Mouse (Mus musculus) gastrocnemius, postnatal 4 days (tissue): ENCODE results near the gene Trarg1. TPM values are rescaled to one million over a fixed set of nuclear protein-coding genes. Genes with fewer than 3 reads are reported as not detected.

ENCODE experiments used
- DNase-seq, 2 experiments: peaks; one replicate each; pipeline ENCODE4 v3.0.0; 2021 to 2022; ENCODE audit warnings: low spot score in 2 of 2, mixed read lengths in 2 of 2
- total RNA-seq, 2 experiments: library from RNA; stranded (reverse); gene quantifications; 2 replicates each; pipeline ENCODE4 v1.2.3; 2021

Trarg1 gene
- total RNA-seq, 2 experiments from 2014 or later, result 3.3 to 8.7 TPM

GRCm38 (mm10) chr11:76672561-76673384 lies 6.8 kb upstream of the Trarg1 start:
- DNase-seq, result no peak

- no peak for DNase-seq
Observed at GRCm38 (mm10) chr11:76674199-76674598, 5.4 kb upstream of the Trarg1 start.

DNA sequence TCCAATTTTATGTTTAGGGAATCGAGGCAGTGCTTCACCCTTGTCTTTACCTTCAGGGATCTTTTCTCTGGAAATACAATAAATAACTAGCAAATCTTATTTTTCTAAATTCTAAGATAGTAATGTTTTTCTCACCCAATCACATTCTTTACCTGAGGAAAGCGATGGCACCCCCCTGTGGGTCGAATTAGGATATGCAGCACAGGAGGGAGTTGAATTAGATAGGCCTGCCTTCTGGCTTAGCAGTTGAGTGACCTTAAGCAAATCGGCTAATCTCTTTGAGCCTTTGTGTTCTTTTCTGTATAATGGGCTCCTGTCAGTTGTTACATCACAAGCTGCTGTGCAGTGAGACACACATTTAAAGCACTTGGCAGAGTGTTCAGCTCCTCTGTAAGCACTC lies 4.9 kb upstream of the Trarg1 start:
- DNase-seq, result no peak

GRCm38 (mm10) chr11:76685604-76686003 lies 6.0 kb downstream of the Trarg1 start:
- DNase-seq, result no peak

- DNase-seq, result no peak
Observed at GRCm38 (mm10) chr11:76692096-76692495, 12.5 kb downstream of the Trarg1 start.

GRCm38 (mm10) chr11:76695810-76696209 lies 16.2 kb downstream of the Trarg1 start:
- no peak for DNase-seq

DNA sequence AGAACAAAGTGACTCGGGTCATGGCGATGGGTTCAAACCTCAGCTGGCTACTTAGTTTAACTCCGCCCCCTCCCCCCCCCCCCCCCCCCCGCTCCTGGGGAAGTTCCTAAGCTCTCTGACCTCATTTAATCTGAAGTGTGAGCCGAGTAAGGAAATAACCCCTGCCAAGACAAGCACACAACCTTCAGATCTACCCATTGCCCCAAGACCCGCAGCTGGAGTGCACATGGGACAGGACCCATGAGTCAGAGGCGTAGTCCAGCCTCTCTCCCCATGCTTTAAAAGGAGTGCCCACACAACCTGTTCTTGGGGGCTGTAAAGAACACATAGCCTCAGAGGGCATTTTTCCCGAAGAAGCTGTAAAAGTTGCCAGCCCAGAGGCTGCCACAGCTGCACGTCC lies 20.0 kb downstream of the Trarg1 start:
- no peak for DNase-seq

DNA sequence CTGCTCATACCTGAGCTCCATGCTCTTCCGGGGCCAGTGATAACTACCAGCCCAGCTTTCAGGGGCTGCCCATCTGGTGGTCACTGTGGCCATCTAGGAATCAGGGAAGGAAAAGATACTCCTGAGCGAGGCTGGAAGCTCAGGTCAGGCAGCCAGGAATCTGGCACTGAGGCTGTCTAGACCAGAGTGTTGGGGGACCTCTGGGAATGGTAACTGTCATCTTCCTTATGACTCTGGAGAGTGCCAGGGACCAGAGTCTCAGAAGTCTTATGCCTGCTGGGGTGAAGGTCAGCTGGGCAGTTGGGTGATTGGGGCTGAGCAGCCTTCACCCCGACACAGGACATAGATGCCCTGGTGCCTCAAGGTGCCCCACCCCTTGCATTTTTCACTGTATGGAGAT lies 28.0 kb downstream of the Trarg1 start:
- DNase-seq, result no peak

DNA sequence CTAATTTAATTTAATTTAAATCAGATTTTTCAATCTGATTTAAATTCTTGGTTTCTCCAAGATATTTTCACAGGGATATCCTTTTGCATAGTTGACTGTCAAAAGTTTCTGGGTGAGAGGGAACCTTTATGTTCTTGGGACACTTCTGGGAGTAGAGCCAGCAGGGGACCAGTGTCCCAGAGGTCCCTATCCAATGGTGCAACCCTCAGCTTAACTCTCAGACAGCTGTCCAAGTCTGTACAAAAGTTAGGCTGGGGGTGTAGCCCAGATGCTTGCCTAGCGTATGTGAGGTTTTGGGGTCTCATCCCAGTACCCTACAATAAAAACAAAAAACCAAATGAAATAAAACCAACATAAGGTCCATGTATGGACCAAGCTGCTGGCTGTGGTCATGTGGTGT lies 28.5 kb downstream of the Trarg1 start:
- no peak for DNase-seq

GRCm38 (mm10) chr11:76708881-76709280 lies 29.3 kb downstream of the Trarg1 start:
- no peak for DNase-seq

- DNase-seq, result peak in 1 of 2 experiments; percentile 32
Observed at GRCm38 (mm10) chr11:76709625-76710452, 30.2 kb downstream of the Trarg1 start.

DNA sequence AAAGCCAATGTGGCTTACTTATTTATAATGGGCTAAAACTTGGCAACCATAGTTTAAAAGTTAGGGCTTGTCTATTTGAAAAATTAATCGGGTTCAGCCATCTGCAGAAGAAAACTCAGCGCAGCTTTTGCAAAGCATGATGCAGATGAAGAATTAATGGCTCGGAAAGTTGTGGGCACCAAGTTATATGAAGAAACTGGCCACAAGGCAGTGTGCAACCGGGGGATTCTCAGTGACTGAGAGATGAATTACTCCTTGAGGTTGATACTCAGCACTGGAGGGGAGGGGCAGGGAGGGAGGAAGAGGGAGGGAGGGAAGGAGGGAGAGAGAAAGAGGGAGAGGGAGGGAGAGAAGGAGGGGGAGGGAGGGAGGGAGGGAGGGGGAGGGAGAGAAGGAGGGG lies 37.4 kb downstream of the Trarg1 start:
- no peak for DNase-seq

DNA sequence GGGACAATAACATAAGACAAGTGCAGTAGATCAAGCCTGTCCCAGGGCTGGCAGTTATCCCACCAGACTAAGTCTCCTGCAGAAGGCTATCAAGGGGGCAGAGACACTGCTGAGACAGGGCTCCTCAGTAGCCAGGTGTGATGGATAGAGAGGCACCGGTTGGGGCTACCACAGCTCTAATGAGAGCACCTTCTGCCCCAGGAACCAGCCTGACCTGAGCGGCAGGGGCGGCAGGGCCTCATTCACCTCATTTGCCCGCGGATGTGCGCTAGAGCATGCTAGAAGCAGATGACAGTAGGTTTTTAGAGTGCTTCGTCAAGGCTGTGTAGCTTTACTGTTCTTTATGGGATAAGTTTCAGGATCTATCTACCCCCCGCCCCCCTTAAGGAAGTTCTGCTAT lies 44.3 kb downstream of the Trarg1 start:
- no peak for DNase-seq

DNA sequence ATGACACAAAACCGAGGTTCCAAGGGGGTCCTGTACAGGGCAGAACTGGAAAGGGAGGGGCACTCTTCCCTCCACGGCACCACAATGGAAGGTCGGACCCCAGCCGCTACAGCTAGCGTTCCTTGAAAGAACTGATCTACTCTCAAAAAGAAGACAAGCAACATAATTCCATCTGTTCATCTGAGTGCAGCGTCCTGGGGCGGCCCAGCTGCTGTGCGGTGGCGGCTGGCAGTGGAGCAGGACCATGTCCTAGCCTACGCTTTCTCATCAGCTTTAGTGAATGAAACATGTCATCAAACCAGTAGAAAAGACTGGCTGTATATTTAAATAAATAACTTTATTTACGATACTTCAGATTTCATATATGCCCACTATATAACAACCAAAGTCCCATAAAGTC lies 48.5 kb downstream of the Trarg1 start:
- no peak for DNase-seq

DNA sequence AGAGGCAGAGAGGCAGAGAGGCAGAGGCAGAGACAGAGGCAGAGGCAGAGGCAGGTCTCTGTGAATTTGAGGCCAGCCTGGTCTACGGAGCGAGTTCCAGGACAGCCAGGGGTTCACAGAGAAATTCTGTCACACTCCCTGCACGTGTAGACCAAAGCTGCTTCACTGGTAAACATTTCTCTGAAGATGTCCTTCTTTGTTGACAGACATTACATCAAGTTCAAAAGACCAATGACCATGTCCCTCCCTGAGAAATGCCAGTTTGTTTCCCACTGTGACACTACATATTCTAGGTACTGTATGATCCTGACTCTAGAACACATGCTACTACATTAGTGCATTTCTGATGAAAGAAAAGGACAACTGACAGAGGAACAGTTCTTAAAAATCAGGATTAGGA lies 51.0 kb downstream of the Trarg1 start:
- DNase-seq, result no peak

GRCm38 (mm10) chr11:76734560-76734959 lies 55.0 kb downstream of the Trarg1 start:
- DNase-seq, result no peak

DNA sequence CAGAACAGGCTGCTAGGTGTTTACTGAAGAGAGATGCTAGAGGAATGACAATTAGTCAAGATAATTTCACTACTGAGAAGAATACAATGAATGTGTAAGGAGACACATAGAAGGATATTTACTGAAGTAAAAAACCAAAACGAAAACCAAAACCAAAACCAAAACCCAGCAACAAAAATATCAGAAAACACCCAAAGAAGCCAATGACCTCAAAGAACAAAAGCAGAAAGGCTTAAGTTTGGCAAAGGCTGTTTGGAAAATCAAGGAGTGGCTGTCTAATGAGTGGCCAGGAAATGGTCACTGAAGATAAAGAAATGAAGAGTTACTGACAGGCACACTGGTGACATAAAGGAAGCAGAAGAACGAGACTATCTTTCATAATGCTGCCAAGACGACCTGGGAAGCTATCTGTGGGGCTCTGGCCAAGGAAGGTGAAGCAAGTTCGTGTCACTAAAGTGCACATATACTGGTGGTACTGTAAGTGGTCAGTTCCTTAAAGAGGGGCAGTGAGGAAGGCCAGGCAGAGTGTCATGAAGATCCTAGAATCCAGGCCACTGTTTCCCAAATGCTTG lies 56.2 kb downstream of the Trarg1 start:
- DNase-seq, result no peak

- no peak for DNase-seq
Observed at GRCm38 (mm10) chr11:76739125-76739524, 59.5 kb downstream of the Trarg1 start.

- DNase-seq, result no peak
Observed at GRCm38 (mm10) chr11:76742511-76742910, 62.9 kb downstream of the Trarg1 start.

- no peak for DNase-seq
Observed at GRCm38 (mm10) chr11:76744550-76744949, 64.9 kb downstream of the Trarg1 start.

DNA sequence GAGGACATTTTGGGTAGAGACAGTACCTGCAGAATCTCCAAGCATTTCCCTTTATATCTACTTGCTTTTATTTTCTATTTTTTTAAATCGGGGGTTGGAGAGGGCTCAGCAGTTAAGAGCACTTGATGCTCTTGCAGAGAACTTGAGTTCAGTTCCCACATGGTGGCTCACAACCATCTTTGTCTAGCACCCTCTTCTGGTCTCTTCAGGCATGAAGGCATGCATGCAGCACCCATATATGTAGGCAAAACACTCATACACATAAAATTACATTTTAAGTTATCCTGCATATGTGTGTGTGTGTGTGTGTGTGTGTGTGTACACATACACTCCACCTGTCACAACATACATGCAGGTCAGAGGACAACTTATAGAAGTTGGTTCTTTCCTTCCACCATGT lies 66.3 kb downstream of the Trarg1 start:
- no peak for DNase-seq
